Mouse (Mus musculus) CH12.LX (cell line): ENCODE results near the gene Mlxipl. TPM values are rescaled to one million over a fixed set of nuclear protein-coding genes. Genes with fewer than 3 reads are reported as not detected.

Source experiments
- DNase-seq: peaks from one replicate; pipeline ENCODE4 v3.0.0-alpha.2; 2013; ENCODE audit errors: extremely low read depth
- H3K27ac ChIP-seq: 2 replicates; pipeline ENCODE4 v1.5.1; 2012; ENCODE audit warnings: low read depth, mild to moderate bottlenecking, control low read depth, moderate library complexity; ENCODE audit not compliant: insufficient read depth
- H3K27me3 ChIP-seq: replicated peaks from 2 replicates; pipeline ENCODE3; 2012; ENCODE audit warnings: inconsistent platforms
- H3K36me3 ChIP-seq, 2 experiments: replicated peaks in 1 of 2; 2 replicates each; pipeline versions ENCODE3 to v1.6.1; 2012; ENCODE audit warnings: inconsistent platforms in 1 of 2, low read length in 1 of 2, mild to moderate bottlenecking in 1 of 2, mixed read lengths in 1 of 2, moderate library complexity in 1 of 2; ENCODE audit not compliant: control insufficient read depth in 1 of 2, insufficient read depth in 1 of 2
- H3K4me1 ChIP-seq, 2 experiments: 2 replicates each; pipeline ENCODE4 v1.6.1; 2012; ENCODE audit warnings: inconsistent platforms in 1 of 2, moderate library complexity in 1 of 2; ENCODE audit not compliant: insufficient read depth in 2 of 2, control insufficient read depth in 1 of 2
- H3K4me2 ChIP-seq: 2 replicates; pipeline ENCODE4 v1.6.1; 2012; ENCODE audit warnings: low read depth, mild to moderate bottlenecking, control low read depth; ENCODE audit not compliant: poor library complexity, insufficient read depth, severe bottlenecking
- H3K4me3 ChIP-seq, 3 experiments: fragments of 150-350 bp in 1 of 3; sonication (generic) in 1 of 3; replicated peaks in 1 of 3; 2 replicates each; pipeline versions ENCODE3 to v1.5.1; 2011 to 2012; ENCODE audit warnings: low read depth in 2 of 3, low read length in 2 of 3, mild to moderate bottlenecking in 2 of 3, moderate library complexity in 2 of 3, control low read depth in 1 of 3, improper control_type of control experiment in 1 of 3, inconsistent platforms in 1 of 3, mixed read lengths in 1 of 3; ENCODE audit not compliant: poor library complexity in 1 of 3
- H3K79me2 ChIP-seq: replicated peaks from 2 replicates; pipeline ENCODE4 v1.6.1; 2012; ENCODE audit warnings: mild to moderate bottlenecking, moderate library complexity; ENCODE audit not compliant: control insufficient read depth, poor library complexity, insufficient read depth, severe bottlenecking; ENCODE audit errors: extremely low read depth
- H3K9ac ChIP-seq: 2 replicates; pipeline ENCODE4 v1.6.1; 2012; ENCODE audit warnings: low read depth, mild to moderate bottlenecking, control low read depth, moderate library complexity; ENCODE audit not compliant: insufficient read depth
- H3K9me3 ChIP-seq: replicated peaks from 2 replicates; pipeline ENCODE3; 2012; ENCODE audit warnings: low read length, inconsistent platforms, mixed read lengths
- CHD1 ChIP-seq: IDR thresholded peaks from 2 replicates; pipeline ENCODE4 v1.6.1; 2012; ENCODE audit warnings: low read depth, low read length, improper control_type of control experiment, inconsistent platforms
- CTCF ChIP-seq, 2 experiments: IDR thresholded peaks in 1 of 2; conservative IDR thresholded peaks in 1 of 2; 2 replicates each; pipeline ENCODE4 v1.5.1; 2011 to 2012; ENCODE audit warnings: low read depth in 2 of 2, low read length in 2 of 2, improper control_type of control experiment in 1 of 2, inconsistent platforms in 1 of 2, mild to moderate bottlenecking in 1 of 2, moderate library complexity in 1 of 2
- ELF1 ChIP-seq: IDR thresholded peaks from 2 replicates; pipeline ENCODE4 v1.6.1; 2014; ENCODE audit warnings: low read depth, mild to moderate bottlenecking, inconsistent platforms, low read length, improper control_type of control experiment
- EP300 ChIP-seq: IDR thresholded peaks from 2 replicates; pipeline ENCODE4 v1.6.1; 2011; ENCODE audit warnings: low read length, improper control_type of control experiment
- ETS1 ChIP-seq: conservative IDR thresholded peaks from 2 replicates; pipeline ENCODE4 v1.6.1; 2012; ENCODE audit warnings: low read depth, mild to moderate bottlenecking, inconsistent platforms, low read length, improper control_type of control experiment, moderate library complexity
- GABPA ChIP-seq: IDR thresholded peaks from 2 replicates; pipeline ENCODE4 v1.6.1; 2012; ENCODE audit warnings: low read depth, low read length, improper control_type of control experiment, inconsistent platforms; ENCODE audit not compliant: insufficient replicate concordance
- IRF4 ChIP-seq: IDR thresholded peaks from 2 replicates; pipeline ENCODE4 v1.6.1; 2014; ENCODE audit warnings: low read depth, mild to moderate bottlenecking, inconsistent platforms, low read length, improper control_type of control experiment
- JUN ChIP-seq: IDR thresholded peaks from 2 replicates; pipeline ENCODE4 v1.6.1; 2011; ENCODE audit warnings: low read depth, mild to moderate bottlenecking, low read length, improper control_type of control experiment, moderate library complexity; ENCODE audit not compliant: insufficient read depth
- KAT2A ChIP-seq: IDR thresholded peaks from 2 replicates; pipeline ENCODE4 v1.6.1; 2012; ENCODE audit warnings: low read length, improper control_type of control experiment, inconsistent platforms; ENCODE audit not compliant: insufficient replicate concordance
- MAZ ChIP-seq: IDR thresholded peaks from 2 replicates; pipeline ENCODE4 v1.6.1; 2012; ENCODE audit warnings: low read depth, mild to moderate bottlenecking, inconsistent platforms, low read length, improper control_type of control experiment, moderate library complexity
- MEF2A ChIP-seq: IDR thresholded peaks from 2 replicates; pipeline ENCODE4 v1.6.1; 2014; ENCODE audit warnings: low read depth, mild to moderate bottlenecking, inconsistent platforms, low read length, improper control_type of control experiment, borderline replicate concordance
- MXI1 ChIP-seq: IDR thresholded peaks from 2 replicates; pipeline ENCODE4 v1.6.1; 2011; ENCODE audit warnings: mild to moderate bottlenecking, low read depth, low read length, improper control_type of control experiment
- MYC ChIP-seq: IDR thresholded peaks from 2 replicates; pipeline ENCODE4 v1.6.1; 2011; ENCODE audit warnings: low read depth, mild to moderate bottlenecking, improper control_type of control experiment, low read length
- NELFE ChIP-seq: IDR thresholded peaks from 2 replicates; pipeline ENCODE4 v1.6.1; 2011; ENCODE audit warnings: low read depth, low read length, improper control_type of control experiment
- NRF1 ChIP-seq: IDR thresholded peaks from 2 replicates; pipeline ENCODE4 v1.6.1; 2014; ENCODE audit warnings: low read depth, mild to moderate bottlenecking, inconsistent platforms, low read length, improper control_type of control experiment, moderate library complexity
- PAX5 ChIP-seq: IDR thresholded peaks from 2 replicates; pipeline ENCODE4 v1.6.1; 2012; ENCODE audit warnings: low read length, inconsistent platforms, mixed read lengths
- POLR2A ChIP-seq: IDR thresholded peaks from 2 replicates; pipeline ENCODE4 v1.6.1; 2011; ENCODE audit warnings: low read depth, mild to moderate bottlenecking, improper control_type of control experiment, low read length
- POLR2AphosphoS2 ChIP-seq: IDR thresholded peaks from 2 replicates; pipeline ENCODE4 v1.6.1; 2011; ENCODE audit warnings: low read depth, low read length, improper control_type of control experiment
- RAD21 ChIP-seq: IDR thresholded peaks from 2 replicates; pipeline ENCODE4 v1.6.1; 2011; ENCODE audit warnings: low read depth, mild to moderate bottlenecking, low read length, improper control_type of control experiment, moderate library complexity
- RCOR1 ChIP-seq: conservative IDR thresholded peaks from 2 replicates; pipeline ENCODE4 v1.6.1; 2012; ENCODE audit warnings: low read depth, mild to moderate bottlenecking, inconsistent platforms, low read length, improper control_type of control experiment
- SIN3A ChIP-seq: IDR thresholded peaks from 2 replicates; pipeline ENCODE4 v1.6.1; 2012; ENCODE audit warnings: low read length, improper control_type of control experiment, inconsistent platforms
- SMC3 ChIP-seq: IDR thresholded peaks from 2 replicates; pipeline ENCODE4 v1.6.1; 2011; ENCODE audit warnings: low read depth, low read length, improper control_type of control experiment
- TBP ChIP-seq: conservative IDR thresholded peaks from 2 replicates; pipeline ENCODE4 v1.6.1; 2011; ENCODE audit warnings: low read depth, low read length, improper control_type of control experiment
- TCF12 ChIP-seq: IDR thresholded peaks from 2 replicates; pipeline ENCODE4 v1.6.1; 2014; ENCODE audit warnings: low read depth, mild to moderate bottlenecking, inconsistent platforms, low read length, improper control_type of control experiment
- UBTF ChIP-seq: IDR thresholded peaks from 2 replicates; pipeline ENCODE4 v1.6.1; 2012; ENCODE audit warnings: low read depth, mild to moderate bottlenecking, inconsistent platforms, low read length, improper control_type of control experiment, moderate library complexity
- USF2 ChIP-seq: conservative IDR thresholded peaks from 2 replicates; pipeline ENCODE4 v1.6.1; 2011; ENCODE audit warnings: low read depth, low read length, improper control_type of control experiment
- ZC3H11A ChIP-seq: IDR thresholded peaks from 2 replicates; pipeline ENCODE4 v1.6.1; 2012; ENCODE audit warnings: low read depth, mild to moderate bottlenecking, inconsistent platforms, low read length, improper control_type of control experiment
- ZKSCAN1 ChIP-seq: IDR thresholded peaks from 2 replicates; pipeline ENCODE4 v1.6.1; 2012; ENCODE audit warnings: low read depth, inconsistent platforms, low read length, improper control_type of control experiment, borderline replicate concordance
- ZMIZ1 ChIP-seq: IDR thresholded peaks from 2 replicates; pipeline ENCODE4 v1.6.1; 2012; ENCODE audit warnings: low read depth, mild to moderate bottlenecking, inconsistent platforms, low read length, improper control_type of control experiment
- dilution Hi-C: fragments of 300-500 bp; cut with MboI; formaldehyde crosslinking; loops from 2 replicates; pipeline ENCODE4 v1.14.3; 2020; ENCODE audit warnings: low sequenced_read_pairs; ENCODE audit not compliant: extremely low pct_unique_long_range_greater_than_20kb, extremely low pct_ligation_motif_present
- in situ Hi-C: fragments of 300-500 bp; cut with MboI; formaldehyde crosslinking; loops from 3 replicates; pipeline ENCODE4 v1.14.3; 2019; ENCODE audit warnings: low sequenced_read_pairs, low pct_ligation_motif_present, low pct_unique_long_range_greater_than_20kb, mixed read lengths
- polyA plus RNA-seq: library from polyadenylated mRNA; unstranded; fragments of >175 nt; gene quantifications from 2 replicates; pipeline ENCODE4 v1.2.1, GENCODE M21; 2012; ENCODE audit warnings: low read depth; ENCODE audit not compliant: insufficient read length
- total RNA-seq, 2 experiments: library from RNA; depleted of rRNA; stranded (reverse); fragments of 300-350 nt in 1 of 2; fragments of >200 nt in 1 of 2; gene quantifications; 2 replicates each; pipeline ENCODE4 v1.2.3; 2012 to 2014

Gene Mlxipl
- total and polyA plus RNA-seq, 3 experiments, result not detected

DNA sequence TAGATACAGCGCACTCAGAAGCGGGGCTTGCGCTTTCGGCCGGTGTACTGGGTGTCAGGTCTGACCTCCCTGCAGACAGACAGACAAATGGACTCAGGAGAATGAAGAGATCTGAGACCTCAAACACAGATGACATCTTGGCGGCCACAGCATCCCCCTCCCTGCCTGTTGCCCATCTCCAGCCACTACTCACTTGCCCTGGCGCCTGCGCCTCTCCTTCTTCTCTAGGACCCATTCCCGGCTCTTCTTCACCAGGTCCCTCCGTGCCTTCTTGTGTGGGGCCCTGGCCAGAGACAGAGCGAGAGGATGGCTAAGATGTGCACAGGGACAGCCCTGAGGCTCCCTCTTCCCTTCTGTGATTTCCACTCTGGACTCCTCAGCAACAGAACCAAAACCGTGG, 36.3 kb upstream of the Mlxipl start:
- no peak overlapping the region for H3K9ac ChIP-seq
- no peaks in the 10 kb centered on the region for H3K9me3 ChIP-seq
- dilution Hi-C loops, result no loop called here
- peaks cover 60 to 90% of the 10 kb centered on the region in 2 experiments for H3K36me3 ChIP-seq
- no peak overlapping the region for H3K4me3 ChIP-seq
- H3K79me2 ChIP-seq, result no peaks in the 10 kb centered on the region
- no peaks in the 10 kb centered on the region for H3K27me3 ChIP-seq
- H3K4me1 ChIP-seq, result 0 out of 4 replicates have a peak, but pooled peaks cover 0 to 2% of the 10 kb centered on the region in 2 experiments
- no peak for DNase-seq
- no peak for TF ChIP-seq PAX5
- TF ChIP-seq TCF12, result no peak
- TF ChIP-seq POLR2A, result no peak
- no peak for TF ChIP-seq NELFE
- TF ChIP-seq CHD1, result no peak
- no peak for TF ChIP-seq RAD21
- TF ChIP-seq TBP, result no peak
- no peak for TF ChIP-seq NRF1
- TF ChIP-seq SMC3, result no peak
- TF ChIP-seq UBTF, result no peak
- no peak for TF ChIP-seq ZC3H11A
- TF ChIP-seq RCOR1, result no peak
- no peak for TF ChIP-seq GABPA
- no peak for TF ChIP-seq ETS1
- no peak for TF ChIP-seq MXI1
- no peak for TF ChIP-seq POLR2AphosphoS2
- no peak for TF ChIP-seq ZMIZ1
- no peak for TF ChIP-seq ELF1
- TF ChIP-seq KAT2A, result no peak
- in situ Hi-C loops, result no loop called here
- no peak overlapping the region for H3K27ac ChIP-seq
- H3K4me2 ChIP-seq, result no peak overlapping the region

DNA sequence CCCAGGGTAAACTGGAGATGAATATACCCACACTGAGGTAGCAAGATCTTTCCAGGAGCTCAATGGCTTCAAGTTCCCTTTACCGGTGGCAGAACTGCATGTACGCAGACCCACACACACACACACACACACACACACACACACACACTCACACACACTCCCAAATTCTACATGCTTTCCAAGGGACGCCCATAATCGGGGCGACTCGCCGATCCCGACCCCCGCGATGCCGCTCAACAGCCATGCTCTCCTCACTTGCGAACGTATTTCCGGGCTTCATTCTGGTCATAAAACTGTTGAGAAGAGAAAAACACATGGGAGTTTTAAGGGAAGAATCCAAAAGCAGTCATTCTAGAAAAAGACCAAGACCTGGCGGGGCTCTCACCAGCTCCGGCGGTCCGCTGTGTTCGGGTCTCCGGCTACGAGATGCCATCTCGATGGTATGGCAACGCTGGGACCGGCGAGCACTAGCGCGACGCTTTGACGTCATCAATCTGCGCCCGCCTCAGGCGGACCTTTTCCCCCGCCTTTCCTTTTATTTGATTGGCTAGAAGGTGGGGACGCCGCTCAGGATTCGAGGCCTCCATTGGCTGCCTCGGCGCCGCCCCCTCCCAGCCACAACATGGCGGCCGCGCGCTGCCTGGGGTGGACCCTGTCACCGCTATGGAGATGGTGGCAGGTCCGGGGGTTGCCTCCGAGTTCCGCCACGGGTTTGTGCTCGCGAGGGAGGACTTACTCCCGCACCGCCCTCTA, 25.9 kb upstream of the Mlxipl start, which contains the start of gene Dnajc30:
Gene Dnajc30, plus strand, starts transcription at position 574 of the 753 bp plus-strand sequence.
- Histone ChIP-seq H3K36me3 (peaks cover 29 to 63% of the 10 kb centered on the region in 2 experiments), H3K27ac (no peak within 1 kb of the TSS), H3K27me3 (no peaks in the 10 kb centered on the region), H3K4me3 (peak within 1 kb of the TSS; percentile 85 to 96 (median 93)), H3K9me3 (no peaks in the 10 kb centered on the region), H3K79me2 (peaks cover 7% of the 10 kb centered on the region), H3K9ac (peak within 1 kb of the TSS; percentile 75), H3K4me1 (peaks cover 11 to 25% of the 10 kb centered on the region in 2 experiments; a peak in 3 of 4 replicates), H3K4me2 (peak within 1 kb of the TSS; percentile 75)
- dilution Hi-C loops (no loop called here), in situ Hi-C loops (no loop called here)
- peak; percentile 97 for DNase-seq
- TF ChIP-seq IRF4 (peak; percentile 27; the same call in 1 of the 2 replicates), EP300 (no peak), ETS1 (no peak), RAD21 (no peak), JUN (no peak), RCOR1 (no peak), PAX5 (no peak), SMC3 (no peak), NRF1 (peak; percentile 64; the same call in 1 of the 2 replicates), MAZ (peak; percentile 86), MEF2A (peak; percentile 29; the same call in 1 of the 2 replicates), CHD1 (no peak), ELF1 (peak; percentile 80), MYC (peak; percentile 73; the same call in 1 of the 2 replicates), USF2 (no peak), ZC3H11A (no peak), ZKSCAN1 (no peak), CTCF (conservative IDR thresholded peaks at IDR 0.05 in 1 of 2, IDR thresholded peaks at IDR 0.05 in 1 of 2; ENCODE audit: low read depth in 2 of 2, low read length in 2 of 2) (no peak), TBP (peak; percentile 69), SIN3A (peak; percentile 98), UBTF (no peak), GABPA (peak; percentile 27; the same call in 1 of the 2 replicates), MXI1 (peak; percentile 90), POLR2A (peak; percentile 92)
